10 mouse cellular contexts compared by ENCODE assay signal in the genomic region with DNA sequence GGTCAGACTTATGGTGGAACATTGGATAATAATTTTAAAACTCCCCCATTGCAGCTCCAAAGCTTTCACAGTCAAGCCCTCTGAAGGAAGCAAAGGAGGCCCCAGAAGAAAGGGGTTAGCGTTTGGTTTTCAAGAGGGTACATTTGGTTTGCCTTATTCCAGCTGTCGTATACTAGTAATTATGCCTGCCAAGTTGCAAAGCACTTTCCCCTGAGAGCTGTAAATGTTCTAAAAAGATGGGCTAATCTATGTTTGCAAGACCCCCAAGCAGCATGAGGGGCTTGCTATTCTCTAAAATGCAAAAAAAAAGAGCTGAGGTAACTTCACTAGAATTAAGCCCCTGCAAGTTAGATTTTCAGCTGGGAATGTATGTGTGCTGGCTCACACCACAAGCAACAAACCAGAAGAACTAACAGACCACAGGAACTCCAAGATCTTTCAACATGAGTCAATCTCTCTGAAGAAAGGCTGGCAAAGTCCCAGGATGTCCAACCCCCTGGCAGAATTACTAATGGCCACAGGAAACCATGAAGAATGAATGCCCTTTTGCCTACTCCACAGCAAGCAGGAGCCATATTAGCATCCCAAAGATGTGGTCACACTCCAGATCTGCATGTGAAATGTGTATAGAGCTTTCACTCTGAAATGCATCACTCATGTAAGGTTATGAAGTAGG.
DNase-seq lines count a peak whose midpoint lies in the region; ATAC-seq and TF ChIP-seq lines count a peak whose summit lies in the region.
"Had no signal": no experiment of that assay in that cellular context is flagged by ENCODE, and none has a peak within 500 bp of the region (broad histone marks: within the 10 kb centered on the region; RNA-seq: fewer than 3 reads in every experiment).

No protein-coding gene starts in this region.

- no peaks in the 10 kb centered on the region for H3K4me1 ChIP-seq in kidney, adult 2 months (ENCODE audit: control insufficient read depth, insufficient read depth, low read length)
- H3K4me1 ChIP-seq in lung, embryonic 15.5 days, result peaks cover 11% of the 10 kb centered on the region

- no peaks in the 10 kb centered on the region for H3K27me3 ChIP-seq in kidney, adult 2 months (replicated peaks; ENCODE audit: control insufficient read depth, insufficient read depth, low read length)
- H3K27me3 ChIP-seq in lung, embryonic 15.5 days, result no peaks in the 10 kb centered on the region

- H3K27ac ChIP-seq in kidney, adult 2 months (ENCODE audit: insufficient read depth, low read depth, low read length), result peak overlapping the region; percentile 38; the same call in 1 of the 2 replicates
- H3K27ac ChIP-seq in gastrocnemius, adult 2 months, result peak overlapping the region; percentile 48; the same call in 1 of the 2 replicates
- peak overlapping the region; percentile 54 for H3K27ac ChIP-seq in lung, embryonic 15.5 days
- H3K27ac ChIP-seq: liver, embryonic 14.5 days had no signal

- no peak overlapping the region for H3K4me3 ChIP-seq in kidney, adult 2 months (ENCODE audit: insufficient read depth, low read depth, low read length)
- peak overlapping the region; percentile 31 for H3K4me3 ChIP-seq in gastrocnemius, adult 2 months
- no peak overlapping the region for H3K4me3 ChIP-seq in lung, embryonic 15.5 days

- H3K9ac ChIP-seq in lung, embryonic 15.5 days, result no peak overlapping the region
- H3K9ac ChIP-seq: liver, embryonic 14.5 days had no signal

- no peak for ATAC-seq in lung, embryonic 15.5 days (ENCODE audit: borderline replicate concordance, extremely low read depth, low FRiP score, low TSS enrichment)

- no peaks in the 10 kb centered on the region for H3K36me3 ChIP-seq in kidney, adult 2 months (ENCODE audit: control insufficient read depth, insufficient read depth, low read length)
- H3K36me3 ChIP-seq in lung, embryonic 15.5 days, result no peaks in the 10 kb centered on the region

- TF ChIP-seq CTCF in kidney, adult 2 months (conservative IDR thresholded peaks at IDR 0.05; ENCODE audit: insufficient read depth, insufficient read length, low read depth, low read length), result no peak
- TF ChIP-seq CTCF in gastrocnemius, adult 2 months (IDR thresholded peaks at IDR 0.05), result no peak

- peak overlapping the region; percentile 0; the same call in 1 of the 2 replicates for H3K4me2 ChIP-seq in lung, embryonic 15.5 days

- intact Hi-C loops in gastrocnemius, adult 2 months (cut with DNase I), result no loop called here

- peak; percentile 29 for DNase-seq in kidney, adult 2 months
- no peak for DNase-seq in kidney, postnatal 25 days
- DNase-seq in NIH3T3 (ENCODE audit: low read depth), result peak; percentile 98
- DNase-seq in gastrocnemius, adult 2 months, result no peak
- no peak for DNase-seq in ovary, postnatal 14 days (ENCODE audit: low spot score)
- DNase-seq in T-cell, adult 2 months (ENCODE audit: low spot score), result no peak
- no peak for DNase-seq in frontal cortex, postnatal 14 days (ENCODE audit: low spot score in 2 of 2)
- DNase-seq: right cerebral cortex, postnatal 14 days had no signal

- WGBS in kidney, adult 2 months, result 48% methylated on average over 2 of the region's 2 CpGs
- 55% methylated on average over 2 of the region's 2 CpGs for WGBS in lung, embryonic 15.5 days

- TF ChIP-seq POLR2A in kidney, adult 2 months (IDR thresholded peaks at IDR 0.05; ENCODE audit: low read depth, low read length), result no peak

- H3K9me3 ChIP-seq in lung, embryonic 15.5 days, result no peaks in the 10 kb centered on the region

Comparison
In these comparisons a context has a peak if more than half of its experiments do, and no peak if none do; other contexts are left out.
1. DNase-seq: peak in kidney, adult 2 months (single experiment) and NIH3T3 (single experiment); none in kidney, postnatal 25 days (0 of 2), gastrocnemius, adult 2 months (single experiment), ovary, postnatal 14 days (single experiment), T-cell, adult 2 months (single experiment) and frontal cortex, postnatal 14 days (0 of 2).
2. Peak in every context shown above with its lines, with median percentiles within 50 percentile points of each other: H3K27ac ChIP-seq.